Mouse (Mus musculus): ENCODE measurements around the gene Nos1ap.

Nos1ap gene

GRCm38 (mm10) chr1:170270696-170271095 lies 319.0 kb downstream of the Nos1ap start:
- DNase-seq, result no peak

- no peak for DNase-seq
Measured at GRCm38 (mm10) chr1:170270281-170270680, 319.4 kb downstream of the Nos1ap start.

- peak; percentile 86 to 88 for DNase-seq
Measured at GRCm38 (mm10) chr1:170255560-170255910, 334.1 kb downstream of the Nos1ap start.

- DNase-seq, result peak in 1 of 2 experiments; percentile 27
Measured at GRCm38 (mm10) chr1:170254893-170255559, 334.6 kb downstream of the Nos1ap start.

Measured in cerebellum, postnatal 14 days (tissue).